Mouse (Mus musculus) embryonic facial prominence, embryonic 13.5 days (tissue): ENCODE data around the gene Sparc. TPM values are rescaled to one million over a fixed set of nuclear protein-coding genes. Genes with fewer than 3 reads are reported as not detected.

ENCODE experiments used
- polyA plus RNA-seq: library from polyadenylated mRNA; unstranded; fragments of >200 nt; fragmentation: Nextera tagmentation; extraction: Ambion mirVana; gene quantifications from 2 replicates; pipeline ENCODE4 v1.2.1, GENCODE M21; 2015

Gene Sparc
- polyA plus RNA-seq, 1 experiment from 2014 or later = 1,239 TPM

Other genes starting within 250 kb of the Sparc start
- gene Slc36a2, start 238.1 kb downstream of the Sparc start, polyA plus RNA-seq = 1.3 and 2.7 TPM in 2 replicates
- gene Slc36a1, start 218.8 kb downstream of the Sparc start, polyA plus RNA-seq = 2.1 and 2.6 TPM in 2 replicates
- gene Fat2, start 86.6 kb downstream of the Sparc start, polyA plus RNA-seq = 0.62 and 0.69 TPM in 2 replicates
- 386 and 443 TPM in 2 replicates for gene Atox1, start 38.1 kb upstream of the Sparc start, polyA plus RNA-seq
- gene G3bp1, start 46.5 kb upstream of the Sparc start, polyA plus RNA-seq = 189 and 214 TPM in 2 replicates
- gene Glra1, start 185.0 kb upstream of the Sparc start, polyA plus RNA-seq = not detected in 2 replicates